Mouse (Mus musculus): ENCODE data around the gene Arhgef10l.

- TF ChIP-seq CTCF (IDR thresholded peaks at IDR 0.05; ENCODE audit: insufficient read depth, low read depth, low read length) (no peak), POLR2A (IDR thresholded peaks at IDR 0.05; ENCODE audit: insufficient read depth, low read depth, low read length) (no peak)
These were observed 16.6 kb downstream of the Arhgef10l start for GRCm38 (mm10) chr4:140649207-140649591.
